Mouse (Mus musculus) testis, postnatal 10 days (tissue): ENCODE data around the gene Mdm2.

Source experiments
- DNase-seq: peaks from one replicate; pipeline ENCODE4 v3.0.0; 2021; ENCODE audit warnings: low spot score

Gene Mdm2

GRCm38 (mm10) chr10:117696021-117696826, 14.3 kb downstream of the Mdm2 start:
- no peak for DNase-seq

DNA sequence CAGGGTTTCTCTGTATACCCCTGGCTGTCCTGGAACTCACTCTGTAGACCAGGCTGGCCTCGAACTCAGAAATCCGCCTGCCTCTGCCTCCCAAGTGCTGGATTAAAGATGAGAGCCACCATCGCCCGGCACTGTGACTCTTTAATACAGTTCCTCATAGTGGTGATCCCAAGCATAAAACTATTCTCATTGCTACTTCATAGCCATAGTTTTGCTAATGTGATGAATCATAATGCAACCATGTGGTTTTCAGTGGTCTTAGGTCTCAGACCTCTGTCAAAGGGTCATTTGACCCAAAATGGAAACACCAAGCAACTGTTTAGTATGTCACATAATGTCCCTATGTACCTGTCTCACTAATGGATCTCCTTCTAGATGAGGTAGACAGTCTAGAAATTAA, 15.0 kb downstream of the Mdm2 start:
- DNase-seq, result no peak

DNA sequence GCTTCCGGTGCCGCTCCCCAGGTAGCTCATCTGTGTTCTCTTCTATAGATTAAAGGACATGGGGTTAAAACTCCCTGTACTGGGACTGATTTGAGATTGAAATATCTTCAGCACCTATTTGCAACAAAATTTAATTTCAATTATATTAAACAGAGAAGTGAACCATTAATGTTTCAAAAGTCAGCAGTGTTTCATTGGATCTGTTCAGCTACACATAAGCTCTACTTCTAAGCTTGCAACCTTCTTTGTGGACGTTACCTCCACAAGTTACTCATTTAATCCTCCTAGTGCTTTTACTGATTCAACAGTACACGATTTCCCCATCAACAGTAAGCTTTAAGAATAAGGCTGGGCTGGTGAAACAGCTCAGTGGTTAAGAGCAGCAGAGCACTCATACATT, 15.5 kb downstream of the Mdm2 start:
- DNase-seq, result no peak

DNA sequence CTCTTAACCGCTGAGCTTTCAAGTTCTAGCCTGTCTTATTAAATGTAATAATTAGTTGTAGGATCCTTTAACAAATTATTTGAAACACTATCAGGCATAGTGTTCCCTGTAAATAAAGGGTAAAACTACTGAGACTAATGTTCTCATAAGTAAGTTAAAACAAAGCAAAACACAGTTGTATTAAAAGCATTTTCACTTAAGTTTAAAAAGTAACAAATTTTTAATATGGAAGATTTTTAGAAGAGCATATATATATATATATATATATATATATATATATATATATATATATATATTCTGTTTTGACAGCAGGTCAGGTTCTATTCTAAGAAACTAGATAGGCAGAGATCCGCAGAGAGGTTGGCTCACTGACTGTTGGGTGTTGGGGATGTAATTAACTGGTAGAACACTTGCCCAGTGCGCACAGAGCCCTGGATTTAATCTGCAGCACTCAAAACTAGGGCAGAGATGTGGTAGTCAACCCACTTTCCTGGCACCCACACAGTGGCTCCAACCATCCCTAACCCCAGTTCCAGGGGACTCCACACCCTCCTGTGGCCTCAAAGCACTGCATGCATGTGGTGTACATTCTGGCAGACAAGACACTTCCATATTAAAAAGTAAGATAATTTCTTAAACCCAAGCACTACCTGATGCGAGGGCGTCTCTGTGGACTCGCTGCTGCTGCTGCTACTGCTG, 16.2 kb downstream of the Mdm2 start:
- no peak for DNase-seq

DNA sequence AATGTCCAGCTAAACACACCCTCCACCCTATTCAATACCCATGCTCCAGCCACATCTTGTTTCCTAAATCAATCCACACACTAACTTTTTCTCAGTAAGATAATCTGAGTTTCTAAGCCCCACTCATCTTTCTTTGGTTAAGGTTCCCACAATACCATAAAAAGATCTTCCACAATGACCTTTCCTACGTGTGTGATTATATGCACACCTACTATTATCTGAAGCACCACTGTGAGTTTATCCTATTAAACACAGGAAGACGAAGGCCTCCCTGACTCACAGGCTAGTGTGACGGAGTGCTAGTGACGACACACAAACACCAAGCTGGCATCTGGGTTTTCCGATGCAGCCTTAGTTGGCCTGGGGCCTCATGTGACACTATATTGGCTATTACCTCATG, 17.6 kb downstream of the Mdm2 start:
- DNase-seq, result no peak

DNA sequence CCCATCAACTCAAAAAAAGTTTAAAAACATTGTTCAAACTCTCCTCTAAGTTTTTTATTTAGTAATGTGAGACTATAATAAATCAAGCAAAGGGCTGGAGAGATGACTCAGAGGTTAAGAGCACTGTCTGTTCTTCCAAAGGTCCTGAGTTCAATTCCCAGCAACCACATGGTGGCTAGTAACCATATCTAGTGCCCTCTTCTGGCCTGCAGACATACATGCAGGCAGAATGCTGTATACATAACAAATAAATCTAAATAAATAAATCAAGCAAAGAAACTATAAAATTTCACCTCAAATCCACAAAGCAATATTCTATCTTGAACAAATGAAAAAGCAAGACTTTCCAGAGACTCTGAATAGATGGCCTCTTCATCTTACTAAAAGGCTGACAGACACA, 18.4 kb downstream of the Mdm2 start:
- DNase-seq, result no peak

DNA sequence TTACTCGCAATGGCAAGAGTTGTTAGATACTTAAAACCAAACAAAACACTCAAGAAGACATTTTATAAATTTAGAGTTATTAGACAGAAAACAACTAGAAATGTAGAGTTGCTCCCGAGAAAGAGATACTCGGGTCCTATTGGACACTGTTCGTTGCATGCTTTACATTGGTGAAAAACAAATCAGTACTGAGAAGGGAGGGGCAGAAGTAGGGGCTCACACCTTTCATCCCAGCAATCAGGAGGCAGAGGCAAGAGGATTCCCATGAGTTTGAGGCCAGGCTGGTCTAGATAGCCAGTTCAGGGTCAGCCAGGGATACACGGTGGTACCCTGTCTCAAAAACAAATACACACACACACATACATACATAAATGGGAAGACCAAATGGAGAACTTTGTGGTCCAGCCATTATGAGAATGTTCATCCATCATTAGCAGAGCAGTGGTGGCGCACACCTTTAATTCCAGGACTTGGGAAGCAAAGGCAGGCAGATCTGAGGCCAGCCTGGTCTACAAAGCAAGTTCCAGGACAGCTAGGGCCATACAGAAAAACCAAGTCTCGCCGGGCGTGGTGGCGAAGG, 19.1 kb downstream of the Mdm2 start:
- no peak for DNase-seq

GRCm38 (mm10) chr10:117690770-117691296, 19.7 kb downstream of the Mdm2 start:
- no peak for DNase-seq

DNA sequence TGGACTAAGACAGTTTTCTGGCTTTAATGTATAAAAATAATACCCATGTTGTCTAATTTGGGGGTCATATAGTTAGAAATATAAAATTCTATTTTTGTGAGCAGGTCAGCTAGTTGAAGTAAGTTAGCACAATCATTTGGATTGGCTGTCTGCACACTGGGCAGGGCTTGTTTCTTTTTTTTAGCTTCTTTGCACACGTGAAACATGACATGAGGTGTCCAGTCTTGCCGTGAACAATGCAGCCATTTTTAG, 20.5 kb downstream of the Mdm2 start:
- no peak for DNase-seq

DNA sequence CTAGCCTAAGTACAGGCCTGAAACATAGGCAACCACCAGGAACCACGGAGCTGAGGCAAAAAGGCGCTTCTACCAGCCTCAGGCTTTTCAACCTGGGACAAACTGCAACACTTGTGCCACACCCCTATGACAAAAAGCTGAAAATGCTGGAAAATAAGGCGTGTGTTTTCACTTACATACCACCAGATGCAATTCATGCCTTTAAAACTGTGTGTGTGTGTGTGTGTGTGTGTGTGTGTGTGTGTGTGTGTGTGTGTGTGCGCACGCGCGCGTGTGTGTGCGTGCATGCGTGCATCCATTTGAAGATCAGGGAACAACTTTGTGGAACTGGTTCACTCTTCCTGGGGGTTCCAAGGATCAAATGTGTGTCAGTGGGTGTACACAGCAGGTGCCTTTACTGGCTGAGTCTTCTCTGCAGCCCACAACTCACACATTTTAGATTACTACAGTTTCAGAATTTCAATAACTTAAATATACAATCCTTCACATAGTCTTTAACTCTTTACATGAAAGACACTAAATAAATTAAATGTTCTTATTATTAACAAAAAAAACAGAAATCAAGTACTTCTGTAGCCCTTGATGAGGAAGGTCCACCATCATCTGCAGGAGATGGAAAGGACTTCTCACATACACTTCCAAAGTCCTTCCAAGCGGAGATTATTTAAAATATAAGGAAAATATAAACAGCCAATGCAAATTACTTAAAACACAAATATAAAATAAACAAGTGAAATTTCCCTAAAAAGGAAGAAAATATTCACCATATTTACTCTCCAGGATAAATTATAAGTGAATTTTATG, 21.1 kb downstream of the Mdm2 start:
- no peak for DNase-seq

DNA sequence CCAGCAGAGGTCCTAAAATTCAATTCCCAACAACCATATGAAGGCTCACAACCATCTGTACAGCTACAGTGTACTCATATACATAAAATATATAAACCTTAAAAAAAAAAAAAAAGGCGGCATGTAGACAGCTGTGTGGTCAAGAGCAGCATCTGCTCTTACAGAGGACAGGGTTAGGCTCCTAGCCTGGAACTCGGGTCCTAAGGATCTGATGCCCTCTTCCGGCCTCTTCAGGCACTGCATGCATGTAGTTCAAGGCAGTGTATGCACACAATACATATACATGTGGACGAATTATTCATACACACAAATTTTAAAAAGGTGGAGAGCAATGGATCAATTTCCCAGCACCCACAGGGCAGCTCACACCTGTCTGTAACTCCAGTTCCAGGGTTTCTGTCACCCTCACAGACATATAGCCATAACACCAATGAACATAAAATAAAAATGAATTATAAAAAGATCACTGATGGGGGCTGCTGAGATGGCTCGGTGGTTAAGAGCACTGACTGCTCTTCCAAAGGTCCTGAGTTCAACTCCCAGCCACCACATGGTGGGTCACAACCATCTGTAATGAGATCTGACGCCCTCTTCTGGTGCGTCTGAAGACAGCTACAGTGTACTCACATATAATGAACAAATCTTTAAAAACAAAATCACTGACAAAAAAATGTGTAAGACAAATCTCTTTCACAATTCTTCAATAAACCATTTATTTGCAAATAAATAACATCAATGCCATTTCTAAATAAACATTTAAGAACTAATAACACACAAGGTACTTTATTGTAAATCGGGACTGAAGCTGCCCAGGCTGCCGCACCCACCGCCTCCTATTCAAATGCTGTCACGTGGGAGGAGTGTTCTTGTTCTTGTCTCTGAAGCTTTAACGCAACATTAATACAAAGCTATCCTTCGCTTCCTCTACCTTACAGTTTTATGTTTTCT, 22.1 kb downstream of the Mdm2 start:
- no peak for DNase-seq

GRCm38 (mm10) chr10:117687577-117687976, 23.0 kb downstream of the Mdm2 start:
- no peak for DNase-seq

- DNase-seq, result no peak
These were observed 23.5 kb downstream of the Mdm2 start for GRCm38 (mm10) chr10:117687018-117687417.

DNA sequence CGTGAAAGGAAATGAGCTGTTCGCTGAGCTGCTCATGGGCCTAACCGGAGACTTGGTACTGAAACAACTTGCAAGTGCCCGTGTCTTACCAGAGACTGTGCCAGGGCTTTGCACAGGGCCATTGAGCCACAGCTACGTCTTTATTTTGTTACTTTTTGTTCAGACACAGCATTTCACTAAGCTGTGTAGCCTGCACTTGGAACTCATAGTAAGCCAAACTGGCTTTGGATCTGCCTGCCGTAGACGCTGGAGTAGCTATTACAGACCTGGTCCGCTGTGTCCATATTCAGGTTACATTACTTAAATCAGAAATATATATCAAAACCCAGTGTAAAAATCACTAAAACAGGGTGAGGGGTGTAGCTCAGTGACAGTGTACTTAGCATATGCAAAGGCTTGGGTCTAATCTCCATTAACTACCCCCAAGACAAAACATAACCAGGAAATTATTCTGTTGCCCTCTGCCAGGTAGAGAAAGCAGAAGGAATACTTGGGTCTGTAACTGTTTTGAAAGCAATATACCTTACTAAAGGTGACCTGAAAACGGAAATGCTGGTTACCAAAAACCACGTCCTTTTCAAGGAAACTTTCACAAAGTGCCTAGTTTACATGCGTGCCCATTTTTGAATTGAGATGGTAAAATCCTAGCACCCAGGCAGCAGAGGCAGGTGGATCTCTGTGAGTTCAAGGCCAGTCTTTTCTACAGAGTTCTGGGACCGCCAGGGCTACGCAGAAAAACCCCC, 24.5 kb downstream of the Mdm2 start:
- no peak for DNase-seq

GRCm38 (mm10) chr10:117685171-117685848, 25.2 kb downstream of the Mdm2 start:
- DNase-seq, result no peak

GRCm38 (mm10) chr10:117684298-117685170, 26.0 kb downstream of the Mdm2 start:
- DNase-seq, result no peak

DNA sequence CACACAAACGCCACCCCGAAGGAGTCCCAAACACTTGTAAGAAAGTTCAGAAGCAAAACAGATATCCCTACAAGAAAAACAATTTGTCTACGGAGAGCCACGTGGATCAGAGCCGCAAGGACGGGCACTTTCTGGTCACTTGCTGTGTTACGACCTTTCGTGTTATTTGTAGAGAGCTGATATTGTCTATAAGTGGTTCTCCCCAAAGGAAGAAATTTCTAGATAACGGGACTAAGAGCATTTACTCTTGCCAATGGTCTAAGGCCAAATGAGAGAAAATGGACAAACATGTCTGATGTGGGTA, 26.9 kb downstream of the Mdm2 start:
- no peak for DNase-seq

DNA sequence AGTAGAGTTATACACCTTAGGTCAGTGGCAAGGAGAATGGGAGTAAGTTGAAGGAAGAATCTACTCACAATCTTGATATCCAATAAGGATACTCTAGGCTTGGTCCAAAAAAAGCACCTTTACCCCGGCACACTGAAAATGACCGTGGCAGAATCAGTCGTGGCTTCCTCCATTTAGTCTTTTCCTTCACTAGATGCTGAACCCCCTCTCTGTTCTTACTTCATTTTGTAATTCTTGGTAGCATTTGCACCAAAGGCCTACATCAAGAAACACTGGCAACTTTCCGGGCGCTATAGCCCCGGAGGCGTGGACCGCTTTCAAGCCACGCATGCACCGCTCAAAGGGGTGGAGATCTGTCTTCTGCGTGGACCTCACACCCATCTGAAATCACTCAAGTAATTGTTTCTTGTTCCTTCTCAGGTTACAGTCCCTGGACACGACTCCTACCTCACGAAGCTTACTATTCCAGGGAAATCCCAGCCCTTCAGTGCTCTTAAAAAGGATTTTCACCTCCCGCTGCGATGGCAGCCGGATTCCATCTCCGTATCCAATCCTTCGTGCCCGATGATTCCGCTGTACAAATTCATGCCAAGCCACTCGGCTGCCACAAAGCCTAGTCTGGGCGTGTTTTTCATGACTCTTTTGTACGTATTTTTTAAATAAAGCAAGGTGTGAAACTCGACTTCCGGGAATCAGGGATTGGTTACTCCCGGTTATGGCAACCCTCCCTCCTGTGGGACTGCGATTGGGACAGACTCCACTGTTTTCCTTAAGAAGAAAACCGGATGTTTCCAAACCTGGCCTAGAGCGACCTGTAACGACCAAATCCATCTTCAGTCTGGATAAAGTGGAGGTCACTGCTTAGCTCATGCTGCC, 27.5 kb downstream of the Mdm2 start:
- no peak for DNase-seq
